Mouse (Mus musculus) urinary bladder, postnatal 25 days (tissue): ENCODE results near the gene Mrm2.

Source experiments
- DNase-seq: peaks from one replicate; pipeline ENCODE4 v3.0.0; 2022; ENCODE audit warnings: low spot score

Mrm2 gene

DNA sequence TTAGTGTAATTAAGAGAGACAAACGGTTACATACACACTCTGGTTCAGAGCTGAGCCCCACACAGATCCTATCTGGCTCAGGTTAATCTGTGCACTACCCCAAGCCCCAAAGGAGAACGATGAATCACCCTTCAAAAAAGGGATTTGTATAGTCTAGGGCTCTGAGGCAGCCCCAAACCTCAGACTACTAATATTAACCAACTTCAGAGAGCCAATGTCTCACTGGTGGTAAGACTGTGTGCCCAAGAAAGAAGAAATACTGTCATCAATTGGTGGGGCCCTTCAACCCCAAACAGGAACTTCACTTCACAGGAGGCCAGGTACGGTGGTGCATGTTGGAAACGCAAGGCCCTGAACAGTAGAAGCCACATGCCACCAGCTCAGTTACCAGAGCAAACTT, 13.5 kb upstream of the Mrm2 start:
- DNase-seq = no peak

DNA sequence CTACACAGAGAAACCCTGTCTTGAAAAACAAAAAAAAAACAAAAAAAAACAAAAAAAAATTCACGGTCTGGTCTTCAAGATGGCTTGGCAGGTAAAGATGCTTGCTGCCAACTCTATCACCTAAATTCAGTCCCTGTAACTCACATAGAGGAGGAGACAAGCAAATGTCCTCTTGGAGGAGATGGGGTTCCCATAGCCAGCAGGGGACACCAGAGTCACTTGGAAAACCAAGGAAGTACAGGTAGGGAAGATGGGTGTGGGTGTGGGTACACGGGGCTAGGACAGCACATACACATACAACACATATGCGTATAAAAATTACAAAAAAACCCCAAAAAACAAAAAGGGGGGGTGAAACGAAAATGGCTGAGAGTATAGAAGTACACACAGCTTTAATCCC, 11.2 kb upstream of the Mrm2 start:
- no peak for DNase-seq

DNA sequence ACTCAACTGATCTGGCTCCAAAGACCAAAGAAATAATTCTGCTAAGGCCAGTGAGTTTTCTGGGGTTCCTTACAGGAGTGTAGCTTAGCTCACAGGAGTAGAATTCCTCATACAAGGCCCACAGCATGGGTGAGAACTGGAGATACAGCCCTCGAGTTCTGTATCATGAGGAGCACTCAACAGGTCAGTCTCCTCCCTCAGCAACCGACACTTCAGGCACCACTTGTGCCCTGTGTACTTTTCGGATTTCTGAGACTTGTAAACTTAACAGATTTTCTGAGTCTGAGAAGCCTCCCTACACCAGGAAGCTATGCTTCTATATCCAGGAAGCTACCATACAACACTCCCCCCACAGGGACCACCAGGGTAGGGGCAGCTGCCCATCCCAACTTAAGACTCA, 8.1 kb upstream of the Mrm2 start:
- DNase-seq = no peak

DNA sequence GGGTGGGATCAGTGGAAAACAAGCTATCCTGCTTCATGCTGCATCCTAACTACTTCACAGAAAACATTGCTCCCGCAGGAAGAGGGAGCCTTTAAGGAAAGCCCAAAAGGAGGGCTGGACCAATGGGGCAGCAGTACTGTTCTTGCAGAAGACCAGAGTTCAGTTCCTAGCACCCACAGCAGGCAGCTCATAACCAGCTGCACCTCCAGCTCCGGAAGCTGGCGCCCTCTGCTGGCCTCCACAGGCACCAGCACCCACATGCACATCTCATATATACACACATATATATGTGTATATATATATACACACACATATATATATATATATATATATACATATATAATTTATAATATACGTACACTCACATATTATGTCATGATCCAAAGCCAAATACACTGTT, 7.1 kb upstream of the Mrm2 start:
- DNase-seq = no peak

DNA sequence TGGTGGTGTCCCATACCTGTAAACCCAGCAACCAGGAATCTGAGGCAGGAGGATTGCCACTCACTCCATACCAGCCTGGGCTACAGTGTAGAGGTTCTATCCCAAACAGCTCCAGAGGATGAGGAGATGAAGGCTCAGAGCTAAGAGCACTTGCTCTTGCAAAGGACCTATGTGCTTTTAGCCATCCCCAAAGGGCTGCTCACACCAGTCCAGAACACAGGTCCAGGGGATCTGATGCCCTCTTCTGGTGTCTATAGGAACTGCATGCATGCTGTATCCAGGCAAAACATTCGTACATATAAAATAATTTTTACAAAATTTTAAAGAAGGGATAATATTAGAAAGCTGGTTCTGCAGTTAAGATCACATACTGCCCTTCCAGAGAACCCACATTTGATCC, 5.0 kb upstream of the Mrm2 start:
- peak; percentile 39 for DNase-seq

DNA sequence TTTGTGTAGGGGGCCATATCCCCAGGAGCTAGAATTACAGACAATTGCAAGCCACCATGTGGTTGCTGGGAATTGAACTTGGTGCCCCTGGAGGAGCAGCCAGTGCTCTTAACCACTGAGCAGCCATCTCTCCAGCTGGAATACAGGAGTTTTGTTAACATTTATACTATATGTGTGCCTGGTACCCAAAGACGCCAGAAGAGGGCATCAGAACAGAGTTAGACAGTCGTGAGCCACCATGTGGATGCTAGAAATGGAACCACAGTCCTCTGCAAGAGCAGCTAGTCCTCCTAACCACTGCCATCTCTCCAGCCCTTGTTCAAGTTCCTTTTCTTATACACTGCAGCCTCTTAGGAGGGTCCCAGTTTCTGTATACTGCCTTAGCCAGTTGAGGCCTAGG, 1.9 kb upstream of the Mrm2 start:
- DNase-seq = no peak

DNA sequence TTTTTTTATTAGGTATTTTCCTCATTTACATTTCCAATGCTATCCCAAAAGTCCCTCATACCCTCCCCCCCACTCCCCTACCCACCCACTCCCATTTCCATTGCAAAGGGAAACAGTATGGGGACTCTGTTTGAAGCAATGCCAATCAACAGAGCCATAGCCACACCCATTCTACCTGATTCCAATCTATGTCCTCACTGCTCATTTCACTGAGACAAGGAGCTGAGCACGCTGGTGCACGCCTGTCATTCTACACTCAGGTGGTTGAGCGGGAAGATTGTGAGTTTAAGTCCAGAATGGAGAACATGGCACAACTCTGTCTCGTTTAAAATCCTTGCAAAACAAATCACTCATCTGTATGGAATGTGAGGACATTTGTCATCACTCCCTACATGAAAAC, 821 bp upstream of the Mrm2 start:
- DNase-seq = no peak

DNA sequence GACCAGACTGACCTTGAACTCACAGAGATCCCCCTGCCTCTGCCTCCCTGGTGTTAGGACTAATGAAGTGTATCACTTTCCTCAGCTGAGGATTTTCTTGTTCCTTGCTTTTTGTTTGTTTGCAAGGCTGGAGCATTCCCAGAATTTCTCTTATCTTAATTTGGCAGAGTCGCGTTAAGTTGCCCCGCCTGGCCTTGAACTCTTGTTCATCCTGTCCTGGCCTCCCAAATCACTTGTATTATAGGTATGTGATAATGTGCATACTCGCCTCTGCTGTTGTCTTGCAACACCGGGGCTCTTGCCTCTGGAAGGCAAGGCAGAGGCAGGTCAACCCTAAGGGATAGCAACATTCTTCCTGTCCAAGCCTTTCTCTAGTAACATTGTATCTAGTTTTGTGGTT, 7.6 kb downstream of the Mrm2 start:
- no peak for DNase-seq

DNA sequence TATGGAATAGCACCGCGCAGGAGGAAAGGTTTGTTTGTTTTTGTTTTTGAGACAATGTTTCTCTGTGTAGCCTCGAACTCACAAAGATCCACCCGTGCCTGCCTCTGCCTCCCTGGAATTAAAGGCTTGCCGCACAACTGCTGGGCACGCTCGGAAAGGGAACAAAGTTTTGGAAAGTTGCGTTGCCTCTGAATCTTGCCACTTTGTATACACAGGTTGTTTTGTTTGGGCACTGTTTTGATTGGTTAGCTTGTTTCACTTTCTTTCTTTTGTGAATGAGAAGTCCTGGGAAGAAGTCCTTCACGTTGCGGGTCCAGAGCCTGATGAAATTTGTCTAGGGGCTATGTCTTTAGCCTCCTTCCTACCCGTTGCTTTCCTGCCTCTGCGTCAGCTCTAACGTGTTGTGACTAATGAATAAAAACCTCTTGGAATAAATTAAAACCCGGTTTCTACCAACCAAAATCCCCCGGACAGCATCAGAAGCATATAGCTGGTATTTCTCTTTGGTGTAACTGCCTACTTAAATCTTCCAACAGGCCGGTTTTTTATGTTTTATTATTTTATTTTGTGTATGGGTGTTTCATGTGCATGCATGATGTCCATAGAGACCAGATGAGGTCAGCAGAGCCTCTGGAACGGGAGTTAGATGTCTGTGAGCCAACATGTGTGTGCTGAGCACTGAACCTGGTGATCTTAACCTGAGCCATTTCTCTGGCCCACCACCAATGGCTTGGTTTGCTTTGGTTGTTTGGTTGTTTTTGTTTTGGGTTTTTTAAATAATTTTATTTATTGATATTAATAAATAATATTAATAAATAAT, 9.7 kb downstream of the Mrm2 start:
- DNase-seq = no peak

DNA sequence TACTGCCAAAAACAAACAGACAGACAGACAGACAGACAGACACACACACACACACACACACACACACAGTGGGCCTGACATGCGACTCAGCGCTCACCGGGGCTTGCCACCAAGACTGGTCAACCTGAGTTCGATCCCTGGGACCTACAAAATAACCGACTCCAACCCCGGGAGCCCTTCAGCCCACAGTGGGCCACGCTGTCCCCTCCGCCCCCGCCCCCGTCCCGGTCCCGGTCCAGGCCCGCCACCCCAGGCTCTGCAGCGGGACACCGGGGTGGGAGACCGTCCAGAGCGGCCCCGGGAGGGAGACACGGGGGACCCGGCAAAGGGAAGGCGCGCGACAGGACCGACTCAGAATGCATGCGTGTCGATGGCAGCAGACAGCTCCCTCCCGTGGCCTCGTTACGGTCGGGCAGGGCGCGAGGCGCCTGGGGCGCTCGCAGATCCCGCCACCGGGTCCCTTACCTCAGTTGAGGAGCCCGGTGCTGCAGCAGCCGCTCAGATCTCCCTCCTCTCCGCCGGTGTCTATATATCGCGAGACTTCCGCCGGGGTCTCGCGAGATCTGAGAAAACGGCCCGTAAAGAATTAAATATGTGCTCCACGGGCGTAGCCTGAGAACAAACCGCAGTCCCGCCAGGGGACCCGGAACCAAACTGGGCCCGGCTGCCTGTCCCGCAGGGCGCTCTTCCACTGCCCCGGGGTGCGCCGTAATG, 10.5 kb downstream of the Mrm2 start, which contains the start of the genes Mad1l1 and Nudt1:
TSS of gene Mad1l1 (minus strand) at position 511 of the 714 bp plus-strand sequence.
TSS of gene Nudt1 (plus strand) at position 615 of the 714 bp plus-strand sequence.
- peak; percentile 87 for DNase-seq

DNA sequence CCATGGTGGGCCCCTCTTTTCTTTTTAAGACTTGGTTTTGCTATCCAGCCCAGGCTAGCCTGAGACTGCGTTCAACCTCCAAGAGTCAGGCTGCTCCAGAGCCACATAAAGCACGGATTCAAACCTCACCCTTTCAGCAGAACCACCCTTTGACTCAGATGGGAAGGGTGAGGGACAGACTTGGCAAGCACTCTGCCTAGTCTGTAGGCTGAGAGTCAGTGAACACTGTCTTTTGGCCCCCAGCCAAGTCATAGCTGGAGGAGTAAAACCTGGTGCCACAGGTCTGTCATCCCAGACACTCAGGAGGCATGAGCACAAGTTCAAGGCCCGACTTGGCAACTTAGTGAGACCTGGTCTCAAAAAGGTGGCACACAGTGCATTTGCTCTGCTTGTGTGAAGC, 15.0 kb downstream of the Mrm2 start:
- DNase-seq = no peak

DNA sequence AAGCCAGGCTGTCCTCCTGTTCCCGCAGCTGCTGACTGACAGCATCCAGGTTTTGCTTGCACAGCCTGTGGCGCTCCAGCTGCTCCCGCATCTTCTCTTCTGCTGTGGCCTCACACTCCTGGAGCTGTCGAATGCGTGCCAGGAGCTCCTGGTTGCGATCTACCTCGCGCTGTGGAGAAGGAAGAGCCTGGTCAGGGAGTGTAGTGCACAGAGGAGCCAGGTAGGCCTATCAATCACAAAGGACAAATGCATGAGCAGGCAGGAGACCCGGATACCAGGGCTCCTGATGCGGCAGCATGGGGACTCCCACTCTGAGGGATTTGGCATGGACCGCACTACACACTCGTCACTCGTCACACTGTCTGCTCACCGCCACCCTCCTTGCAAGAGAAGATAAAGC, 24.1 kb downstream of the Mrm2 start:
- DNase-seq = no peak

DNA sequence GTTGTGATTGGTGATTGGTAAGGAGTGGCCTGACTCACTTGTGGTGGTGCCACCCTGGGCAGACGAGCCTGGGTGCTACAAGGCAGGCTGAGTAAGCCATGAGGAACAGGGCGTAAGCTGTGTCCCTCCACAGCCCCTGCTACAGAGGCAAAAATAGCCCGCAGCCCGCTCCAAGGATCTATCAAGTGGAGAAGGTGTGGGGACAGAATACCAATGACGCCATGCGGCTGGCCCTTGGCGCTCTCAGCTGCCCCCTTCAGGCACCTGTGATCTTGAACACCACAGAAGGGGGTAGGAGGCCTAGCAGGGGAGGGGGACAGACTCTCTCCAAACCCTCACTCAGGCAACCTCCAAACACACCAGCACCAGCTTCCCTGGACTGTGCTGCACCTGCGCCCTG, 25.7 kb downstream of the Mrm2 start:
- DNase-seq = no peak

DNA sequence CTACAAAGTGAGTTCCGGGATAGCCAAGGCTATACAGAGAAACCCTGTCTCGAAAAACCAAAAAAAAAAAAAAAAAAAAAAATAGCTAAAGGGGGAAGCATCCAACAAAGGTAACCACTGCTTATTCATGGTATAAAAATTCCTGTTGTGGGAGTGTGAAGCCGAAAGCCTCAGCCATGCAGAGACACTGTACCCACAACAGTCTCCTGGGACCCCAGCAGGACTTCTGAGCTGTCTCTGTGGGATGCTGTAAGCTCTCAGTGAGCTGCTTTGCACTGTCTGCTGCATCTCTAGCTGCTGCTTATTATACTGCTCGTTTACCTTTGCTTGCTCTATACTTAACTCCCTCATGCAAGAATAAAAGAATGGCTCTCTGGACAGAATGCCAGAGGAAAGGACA, 33.4 kb downstream of the Mrm2 start:
- no peak for DNase-seq

DNA sequence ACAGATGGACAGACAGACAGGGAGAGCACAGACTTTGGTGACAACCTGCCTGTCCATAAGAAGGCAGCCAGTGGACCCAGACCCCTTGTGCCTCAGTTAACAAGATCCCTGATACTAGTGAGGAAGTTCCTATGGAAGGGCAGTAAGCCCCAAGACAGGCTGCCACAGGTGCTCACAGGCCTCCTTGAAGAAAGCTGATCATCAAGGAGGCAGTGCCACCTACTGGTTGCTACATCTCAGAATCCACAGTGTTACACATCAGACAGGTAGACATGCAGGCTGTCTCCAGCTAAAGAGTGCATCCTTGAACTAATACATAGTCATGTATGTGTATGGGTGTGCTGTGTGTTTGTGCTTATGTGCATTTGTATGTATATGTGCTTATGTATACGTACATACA, 39.5 kb downstream of the Mrm2 start:
- DNase-seq = peak; percentile 22

DNA sequence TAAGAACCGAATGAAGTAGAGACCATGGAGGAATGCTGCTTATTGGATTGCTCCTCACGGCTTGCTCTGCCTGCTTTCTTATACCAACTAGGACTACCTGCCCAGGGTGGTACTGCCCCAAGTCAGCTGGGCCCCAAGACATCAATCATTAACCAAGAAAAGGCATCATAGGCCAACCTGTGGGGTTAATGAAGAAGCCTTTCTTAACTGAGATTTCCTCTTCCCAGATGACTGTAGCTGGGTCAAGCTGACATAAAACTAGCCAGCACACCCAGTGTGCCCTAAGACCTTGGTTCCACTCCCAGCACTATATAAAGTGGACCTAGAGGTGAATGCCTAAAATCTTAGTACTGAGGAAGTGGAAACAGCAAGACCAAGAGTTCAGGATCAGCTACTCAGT, 42.5 kb downstream of the Mrm2 start:
- DNase-seq = no peak

DNA sequence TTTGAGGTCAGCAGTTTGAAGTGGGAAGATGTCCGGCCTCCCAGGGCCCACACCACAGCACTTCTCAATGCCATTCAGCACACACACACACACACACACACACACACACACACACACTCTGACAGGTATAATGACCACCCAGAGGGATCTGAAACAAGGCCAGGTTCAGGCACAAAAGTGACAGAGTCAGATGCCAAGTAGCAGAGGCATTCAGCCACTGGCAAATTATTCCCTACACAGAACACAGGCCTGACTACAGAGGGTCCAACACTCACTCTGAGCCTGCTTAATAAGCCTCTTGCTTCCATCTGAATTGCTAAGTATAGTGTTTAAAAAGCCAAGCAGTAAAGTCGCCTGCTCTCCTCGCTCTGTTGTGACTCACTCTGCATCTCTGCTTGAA, 43.4 kb downstream of the Mrm2 start:
- no peak for DNase-seq

DNA sequence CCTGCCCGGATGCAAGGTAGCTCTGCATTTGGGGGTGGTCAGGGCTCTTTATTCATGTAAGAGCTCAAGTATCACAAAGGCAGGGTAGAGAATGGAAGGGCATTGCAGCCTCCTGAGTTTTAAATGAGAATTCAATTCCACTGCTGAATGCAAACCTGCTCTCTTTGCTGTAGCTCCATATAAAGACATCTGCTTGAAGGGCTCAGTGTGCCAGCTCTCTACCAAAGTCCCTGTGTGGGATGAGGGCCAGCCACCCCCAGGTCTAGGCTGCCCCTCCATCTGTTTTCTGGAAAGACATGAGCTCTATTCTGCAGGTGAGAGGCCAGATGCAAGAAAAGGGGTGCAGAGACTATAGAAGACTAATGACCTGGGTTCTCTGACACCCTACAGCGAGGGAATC, 46.9 kb downstream of the Mrm2 start:
- no peak for DNase-seq

DNA sequence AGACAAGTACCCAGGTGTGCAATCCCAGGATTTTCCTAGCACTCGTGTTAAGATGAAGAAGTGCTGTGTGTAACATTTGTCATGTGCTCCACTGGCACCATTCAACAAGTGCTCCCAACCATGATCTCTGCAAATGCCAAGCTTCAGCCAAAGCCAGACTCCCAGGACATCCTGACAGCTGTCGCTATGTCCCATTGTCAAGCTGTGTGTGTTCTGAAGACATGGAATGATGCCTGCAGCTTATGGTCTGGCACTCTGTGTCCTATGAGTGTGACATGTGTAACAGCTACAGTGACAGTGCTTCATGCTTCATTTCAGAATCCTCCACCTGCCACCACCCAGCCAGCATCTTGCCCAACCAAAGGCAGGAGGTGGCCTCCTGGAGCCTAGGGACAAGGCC, 47.7 kb downstream of the Mrm2 start:
- DNase-seq = no peak

DNA sequence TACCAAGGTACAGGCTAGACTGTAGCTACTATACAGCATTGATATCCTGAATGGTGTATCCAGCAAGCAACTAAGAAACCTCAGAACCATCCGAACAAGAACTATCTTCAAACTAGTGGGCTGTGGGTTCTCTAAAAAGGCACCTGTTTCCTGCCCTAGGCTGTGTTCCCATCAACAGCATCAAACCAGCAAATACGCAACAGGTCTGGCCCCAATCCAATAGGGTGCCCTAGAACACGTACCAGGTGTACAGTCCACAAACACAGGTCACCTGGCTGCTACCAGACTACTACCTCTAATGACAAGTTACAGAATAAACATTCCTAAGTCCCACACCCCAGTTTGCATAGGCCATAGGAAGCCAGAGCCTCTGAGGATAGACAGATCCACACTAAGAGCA, 48.8 kb downstream of the Mrm2 start:
- no peak for DNase-seq

DNA sequence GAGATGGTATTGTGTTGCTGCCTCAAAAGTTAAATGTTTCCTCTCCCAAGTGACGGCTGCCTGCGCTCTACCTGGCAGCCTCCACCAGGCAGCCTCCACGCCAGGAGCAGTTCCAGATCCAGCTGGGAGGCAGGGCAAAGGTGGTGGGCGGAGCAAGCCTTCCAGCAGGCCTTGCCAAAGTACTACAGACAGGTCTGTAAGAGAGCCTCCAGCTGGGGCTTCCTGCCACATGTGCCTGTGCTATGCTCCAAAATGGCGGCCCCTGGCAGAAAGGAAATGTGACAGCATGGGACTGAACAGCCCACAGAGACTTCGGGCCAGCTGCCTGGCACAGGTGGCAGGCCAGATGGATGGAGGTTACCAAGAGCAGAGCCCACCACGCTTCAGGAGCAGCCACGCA, 49.3 kb downstream of the Mrm2 start:
- no peak for DNase-seq

DNA sequence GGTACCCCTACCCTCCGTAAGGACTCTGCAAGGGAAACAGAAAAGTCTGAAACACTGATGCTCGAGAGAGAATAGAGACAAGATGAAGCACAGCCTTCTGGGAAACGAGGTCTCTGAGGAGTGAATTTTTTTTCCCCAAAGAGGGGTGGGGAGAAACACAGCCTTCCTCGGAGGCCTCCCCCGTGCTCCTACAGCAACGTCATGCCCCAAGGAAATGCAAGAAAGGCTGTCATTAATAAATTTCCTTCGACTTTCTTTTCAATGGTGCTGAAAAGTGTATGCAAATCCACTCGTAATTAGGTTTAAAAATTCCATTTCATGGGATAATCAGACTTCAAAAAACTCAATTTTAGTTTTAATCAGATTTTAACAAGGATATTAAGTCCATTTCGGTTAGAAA, 51.5 kb downstream of the Mrm2 start:
- DNase-seq = no peak
